Mouse (Mus musculus) spleen, embryonic (tissue): ENCODE measurements around the gene Tnfrsf8.

Experiments
- CTCF ChIA-PET: fragments of 350-600 bp; sonication (Branson Sonifier 250); formaldehyde crosslinking; loops from one replicate; lab custom pipeline; 2022; lab: Charles Lee

Gene Tnfrsf8

DNA sequence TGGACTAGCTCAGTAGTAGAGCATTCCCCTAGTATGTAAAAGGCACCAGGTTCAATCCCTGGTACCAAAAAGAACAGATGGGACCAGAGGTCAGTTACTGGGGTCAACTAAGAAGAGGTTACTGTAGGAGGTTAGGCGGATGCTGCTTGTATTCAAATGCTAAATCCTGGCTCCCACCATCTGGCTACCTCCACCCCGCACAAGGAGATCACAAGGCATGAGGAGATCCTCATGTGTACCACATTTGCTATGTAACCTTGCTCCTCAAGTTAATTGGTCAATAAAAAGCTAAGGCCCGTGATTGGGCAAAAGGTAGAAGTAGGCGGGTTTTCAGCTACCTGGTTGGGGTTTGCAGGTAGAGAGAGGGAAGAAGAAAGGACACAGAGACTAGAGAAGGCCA lies 43.3 kb downstream of the Tnfrsf8 start:
- CTCF ChIA-PET = interaction anchor here (1.0 kb wide), 1 partner anchor 20 kb away, joined by 3 read pairs; no protein-coding TSS in a partner anchor

DNA sequence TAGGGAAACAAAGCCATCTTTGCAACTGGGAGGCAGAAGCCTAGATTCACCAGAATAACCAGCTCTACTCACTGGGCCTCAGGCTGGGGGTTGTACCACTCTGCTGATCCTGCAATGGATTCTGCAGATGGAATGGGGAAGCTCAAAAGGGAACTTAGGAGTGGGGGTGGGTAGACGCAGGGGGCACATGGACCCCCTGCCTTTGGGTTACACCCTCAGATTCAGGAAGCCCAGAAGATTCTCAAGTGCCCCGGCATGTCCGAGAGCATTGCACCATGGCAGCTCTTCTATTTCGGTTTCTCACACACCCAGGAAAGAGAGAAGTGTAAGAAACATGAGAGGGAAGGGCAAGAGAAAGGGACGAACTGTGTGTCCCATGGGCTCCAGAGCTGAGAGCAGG lies 44.8 kb downstream of the Tnfrsf8 start:
- CTCF ChIA-PET = no interaction called here

DNA sequence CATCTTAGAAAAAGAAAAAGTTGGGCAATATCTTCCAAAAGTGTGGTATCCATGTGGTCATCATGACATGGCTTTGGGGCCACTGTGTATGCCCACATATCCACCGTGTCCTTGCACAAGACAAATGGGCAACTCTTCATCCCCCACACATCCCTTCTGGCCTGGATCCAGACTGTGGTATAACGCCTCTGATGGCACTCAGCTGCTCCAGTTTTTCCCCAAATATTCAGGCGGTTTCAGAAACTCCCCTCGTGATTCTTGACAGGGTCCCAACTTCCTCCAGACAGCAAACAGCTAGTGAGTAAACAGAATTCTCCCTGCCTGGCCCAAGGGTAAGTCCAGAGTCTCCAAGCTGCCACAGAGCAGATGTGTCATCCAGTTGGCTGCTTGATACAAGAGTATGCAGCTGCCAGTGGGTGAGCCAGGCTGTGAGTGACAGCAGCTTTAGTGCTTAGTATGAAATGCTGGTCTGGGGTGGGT lies 47.3 kb downstream of the Tnfrsf8 start:
- CTCF ChIA-PET = interaction anchor here (0.9 kb wide), 1 partner anchor 157 kb away, joined by 3 read pairs; no protein-coding TSS in a partner anchor

DNA sequence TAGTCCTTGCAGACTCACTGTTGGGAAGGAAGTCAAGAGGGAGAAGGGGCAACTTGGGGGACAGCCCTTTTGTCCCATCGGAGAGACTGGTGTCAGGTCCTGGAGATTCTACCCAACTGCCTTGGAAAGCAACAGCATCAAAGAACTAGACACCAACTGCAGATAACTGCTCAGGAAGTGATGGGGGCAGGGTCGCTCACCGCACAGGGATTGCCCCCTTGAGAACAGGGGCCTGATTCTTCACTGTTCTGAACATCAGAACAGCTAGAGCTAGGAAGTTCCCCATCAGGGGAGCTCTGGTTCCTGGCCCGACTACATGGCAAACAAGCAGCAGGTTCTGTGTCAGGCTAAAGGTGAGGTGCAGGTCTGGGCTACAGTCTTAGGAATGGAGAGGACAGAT lies 48.5 kb downstream of the Tnfrsf8 start:
- CTCF ChIA-PET = interaction anchor here (0.7 kb wide), 1 partner anchor 9 kb away, joined by 5 read pairs; no protein-coding TSS in a partner anchor

DNA sequence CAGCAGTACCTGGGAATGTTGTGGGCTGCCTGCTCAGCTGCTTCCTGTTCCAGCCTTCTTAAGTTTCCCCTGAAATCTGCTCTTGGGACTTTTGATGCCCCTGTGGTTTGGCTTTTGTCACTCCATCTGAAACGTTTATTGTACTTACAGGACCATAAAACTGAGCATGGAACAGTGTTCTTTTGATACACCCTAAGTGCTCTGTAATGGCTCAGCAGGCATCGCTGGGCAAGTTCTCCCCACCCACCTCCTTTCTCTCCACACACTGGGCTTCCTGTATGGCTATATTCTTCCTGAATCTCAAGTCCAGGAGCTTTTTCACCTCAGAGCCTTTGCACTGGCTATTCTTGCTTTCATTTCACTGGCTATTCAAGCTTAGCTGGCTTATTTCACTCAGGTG lies 50.2 kb downstream of the Tnfrsf8 start:
- CTCF ChIA-PET = interaction anchor here (0.6 kb wide), 1 partner anchor 11 kb away, joined by 8 read pairs; no protein-coding TSS in a partner anchor

DNA sequence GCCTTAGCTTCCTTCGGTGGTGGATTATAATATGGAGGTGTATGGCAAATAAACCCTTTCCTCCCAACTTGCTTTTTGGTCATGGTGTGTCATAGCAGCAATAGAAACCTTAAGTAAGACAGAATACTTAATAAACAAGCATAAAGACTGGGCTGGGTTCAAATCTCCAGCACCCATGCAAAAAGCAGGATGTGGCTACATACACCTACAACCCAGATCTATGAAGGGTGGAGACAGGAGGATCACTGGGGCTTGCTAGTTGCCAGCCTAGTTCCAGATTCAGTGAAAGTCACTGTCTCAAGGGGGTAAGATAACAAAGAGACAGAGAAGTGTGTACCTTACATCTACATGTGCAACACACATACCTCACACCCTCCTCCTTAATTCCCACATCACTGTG lies 51.4 kb downstream of the Tnfrsf8 start:
- CTCF ChIA-PET = no interaction called here

DNA sequence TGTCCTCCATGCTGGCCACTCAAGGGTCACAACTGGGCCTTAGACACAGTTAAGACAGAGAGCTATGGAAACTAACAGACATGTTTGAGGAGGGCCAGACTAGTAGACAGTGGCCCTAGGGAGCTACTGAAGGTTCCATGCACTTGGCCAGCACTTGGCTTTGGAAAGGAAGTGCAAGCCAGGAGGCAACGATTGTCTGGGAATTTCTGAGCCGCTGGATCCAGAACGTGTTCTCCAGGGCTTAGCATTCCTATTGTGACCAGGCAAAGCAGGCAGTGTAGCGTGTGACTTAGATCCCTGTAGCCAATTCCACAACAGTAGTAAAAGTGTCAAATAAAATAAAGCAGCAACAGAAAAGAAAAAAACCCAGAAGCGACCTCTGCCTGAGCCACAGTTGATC lies 54.2 kb downstream of the Tnfrsf8 start:
- CTCF ChIA-PET = no interaction called here

DNA sequence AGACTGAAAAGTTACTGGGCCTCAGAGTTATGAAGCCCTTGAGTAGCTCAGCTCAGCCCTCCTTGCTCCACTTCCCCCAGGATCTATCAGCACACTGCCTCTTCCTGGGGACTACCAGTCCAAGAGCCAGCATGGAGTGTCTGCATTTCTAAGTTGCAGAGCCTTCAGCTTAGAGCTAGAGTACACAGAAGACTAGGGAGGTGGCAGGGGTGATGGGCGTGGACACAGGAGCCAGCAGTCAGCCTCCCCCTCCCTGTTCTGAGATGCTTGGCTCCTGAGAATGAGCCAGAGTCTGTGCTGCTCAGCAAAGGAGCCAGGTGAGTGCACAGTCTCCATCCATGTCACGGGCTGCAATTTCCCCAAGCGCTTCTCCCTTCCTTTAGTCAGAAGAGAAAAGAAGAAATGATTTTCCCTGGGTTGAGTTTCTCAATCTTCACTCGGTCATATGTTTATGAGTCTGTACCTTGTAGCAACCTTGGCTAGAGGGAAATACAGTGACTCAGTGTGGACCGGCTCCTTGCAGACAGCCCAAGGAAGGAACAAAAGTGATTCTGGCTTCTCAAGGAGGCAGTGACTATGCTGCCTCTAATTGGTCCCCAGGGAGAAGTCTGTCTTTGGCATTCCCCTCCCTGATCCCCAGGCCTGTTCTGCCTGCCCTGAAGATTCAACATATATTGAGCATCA lies 57.1 kb downstream of the Tnfrsf8 start:
- CTCF ChIA-PET = no interaction called here

DNA sequence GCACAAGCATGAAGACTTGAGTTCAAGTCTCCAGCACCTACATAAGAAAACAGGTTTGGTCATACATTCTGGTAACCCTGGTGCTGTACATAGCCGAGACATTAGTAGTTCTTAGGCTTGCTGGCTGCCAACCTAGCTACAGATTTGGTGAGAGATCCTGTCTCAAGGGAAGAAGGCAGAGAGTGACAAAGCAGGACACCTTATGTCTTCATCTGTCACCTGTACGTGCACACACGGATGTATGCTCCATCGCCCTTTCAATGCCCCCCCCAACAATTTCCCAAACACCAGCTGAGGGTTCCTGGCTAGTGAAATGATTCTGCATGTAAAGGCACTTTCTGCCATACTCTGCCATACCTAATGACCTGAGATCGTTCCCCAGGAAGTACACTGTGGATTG lies 58.8 kb downstream of the Tnfrsf8 start:
- CTCF ChIA-PET = no interaction called here

DNA sequence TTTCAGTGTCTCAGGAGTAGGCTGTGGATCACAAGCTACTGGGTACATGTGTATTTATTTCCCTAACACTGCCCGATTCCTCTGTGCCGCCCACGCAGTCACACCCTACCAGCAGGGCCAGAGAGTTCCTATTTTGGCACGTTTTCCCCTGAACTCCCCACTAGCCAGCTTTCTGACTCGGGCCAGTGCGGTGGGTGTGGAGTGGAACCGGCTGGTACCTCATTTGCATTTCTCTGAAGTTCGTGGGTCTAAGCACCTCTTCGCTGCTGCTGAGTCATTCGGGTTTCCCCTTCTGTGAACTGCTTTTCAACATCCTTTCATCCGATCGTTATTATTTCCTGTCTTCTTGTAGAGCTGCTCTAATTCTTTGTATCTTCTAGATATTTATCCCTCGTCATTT lies 60.5 kb downstream of the Tnfrsf8 start:
- CTCF ChIA-PET = interaction anchor here (0.6 to 0.9 kb wide), 2 partner anchors 9 to 14 kb away, joined by 3 read pairs; no protein-coding TSS in a partner anchor

DNA sequence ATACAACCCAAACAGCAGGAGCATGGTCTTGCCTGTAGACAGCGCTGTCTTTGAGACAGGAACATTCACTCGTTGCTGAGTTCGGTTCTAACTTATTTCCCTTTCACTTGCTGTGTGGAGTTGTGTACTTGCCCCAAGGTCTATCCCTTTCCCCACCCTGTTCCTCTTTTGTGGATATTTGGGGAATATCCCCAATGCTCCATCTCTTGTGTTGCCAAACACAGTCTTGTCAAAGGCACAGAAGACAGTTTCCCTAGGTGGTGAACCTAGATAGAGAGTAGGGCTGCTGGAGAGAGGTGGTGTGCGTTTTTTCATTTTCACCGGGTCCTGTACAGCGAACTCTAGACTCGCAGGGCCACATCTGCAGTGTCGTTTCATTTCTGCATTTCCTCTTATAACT lies 62.4 kb downstream of the Tnfrsf8 start:
- CTCF ChIA-PET = no interaction called here

DNA sequence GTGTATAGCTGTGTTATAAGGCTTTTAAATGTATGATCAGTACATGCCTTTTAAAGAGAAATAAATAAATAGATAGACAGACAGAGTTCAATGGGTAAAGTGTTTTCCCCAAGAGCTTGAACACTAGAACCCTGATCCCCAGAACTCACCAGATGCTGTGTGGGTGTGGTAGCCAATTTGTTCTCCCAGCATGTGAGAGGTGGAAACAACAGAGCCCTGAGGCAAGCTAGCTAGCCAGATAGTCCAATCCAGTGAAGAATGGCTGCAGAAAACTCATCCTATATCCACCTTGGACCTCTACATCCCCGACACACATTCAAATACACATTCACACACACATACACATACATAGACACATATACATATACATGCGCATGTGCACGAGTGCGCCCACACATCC lies 63.4 kb downstream of the Tnfrsf8 start:
- CTCF ChIA-PET = interaction anchor here (0.7 to 1.0 kb wide), 2 partner anchors 20 to 132 kb away, joined by 3 to 5 read pairs; no protein-coding TSS in a partner anchor

DNA sequence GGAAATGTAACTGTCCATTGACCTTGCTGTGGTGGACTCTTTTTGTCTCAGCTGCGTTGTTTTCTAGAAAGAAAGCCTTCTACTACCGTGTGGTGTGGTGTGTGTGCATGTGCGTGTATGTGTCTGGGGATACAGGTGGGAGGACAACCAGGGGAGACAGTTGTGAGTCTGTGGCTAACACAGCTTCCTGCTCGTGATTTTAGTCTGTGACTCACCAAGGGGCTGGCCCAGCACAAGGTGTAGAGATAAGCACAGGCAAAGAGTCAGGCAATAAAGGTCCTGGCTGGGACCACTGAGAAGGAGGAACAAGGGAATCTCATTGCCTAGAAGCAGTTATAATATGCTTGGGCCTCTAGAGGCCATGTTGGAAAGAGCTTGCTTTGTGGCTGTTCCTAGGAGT lies 65.0 kb downstream of the Tnfrsf8 start:
- CTCF ChIA-PET = interaction anchor here (0.6 to 0.8 kb wide), 2 partner anchors 45 to 55 kb away, joined by 3 read pairs; partner anchors contain the start of gene Vps13d

DNA sequence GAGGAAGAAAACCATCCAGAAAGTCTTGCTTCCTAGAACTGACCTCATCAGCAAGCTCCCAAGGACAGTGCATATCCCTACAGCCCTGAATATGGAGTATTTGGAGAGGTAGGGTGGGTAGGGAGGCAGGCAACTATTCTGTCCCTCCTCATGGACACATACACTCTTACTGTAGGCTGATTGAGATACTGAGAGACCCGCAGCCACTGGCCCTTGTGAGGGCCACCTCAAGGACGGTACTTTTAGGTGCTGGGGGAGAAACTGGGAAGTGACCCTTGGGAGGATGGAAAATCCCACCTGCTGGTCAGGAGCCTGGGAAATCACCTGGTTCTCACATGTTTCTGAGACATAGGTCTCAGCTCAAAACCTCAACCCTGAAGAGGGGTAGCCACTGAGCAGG lies 67.4 kb downstream of the Tnfrsf8 start:
- CTCF ChIA-PET = interaction anchor here (0.8 to 1.0 kb wide), 2 partner anchors 28 to 33 kb away, joined by 3 to 4 read pairs; no protein-coding TSS in a partner anchor

DNA sequence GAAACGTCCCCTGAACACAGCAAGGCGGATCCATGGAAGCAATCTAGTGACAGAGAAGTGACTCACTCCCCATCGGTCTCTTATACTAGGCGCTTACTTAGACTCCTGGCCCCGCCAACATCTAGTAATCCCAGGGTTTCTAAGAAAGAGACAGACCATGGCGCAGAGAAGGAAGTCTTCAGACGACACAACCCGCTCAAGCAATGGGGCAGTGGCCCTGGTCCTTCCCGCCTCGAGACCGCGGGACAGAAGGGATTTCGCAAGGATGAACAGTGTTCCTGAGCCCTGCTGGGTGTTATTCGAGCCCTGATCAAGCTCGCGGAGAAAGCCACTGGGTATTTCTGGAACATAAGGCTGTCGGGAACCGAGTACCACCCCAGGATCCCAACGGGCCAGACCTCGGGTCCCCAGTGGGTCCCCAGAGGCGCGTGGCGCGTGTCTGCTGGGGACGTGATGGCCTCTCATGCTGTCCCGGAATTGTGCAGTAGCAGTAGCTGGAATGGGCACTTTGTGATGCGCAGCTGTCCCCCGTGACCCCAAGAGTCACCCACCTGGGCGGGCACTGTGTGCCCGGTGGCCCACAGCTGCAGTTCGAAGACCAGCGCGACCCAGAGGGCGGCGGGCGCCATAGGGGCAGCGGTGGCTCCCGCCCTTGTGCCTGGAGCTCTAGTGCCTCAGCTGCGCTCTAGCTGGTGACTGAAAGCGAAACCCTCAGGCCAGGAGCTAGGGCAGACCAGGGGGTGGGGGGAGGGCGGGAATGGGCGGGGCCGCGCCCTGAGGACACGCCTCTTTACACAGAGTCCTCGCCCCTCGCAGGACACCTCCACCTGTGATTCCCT lies 68.6 kb downstream of the Tnfrsf8 start, which contains the start of gene Tnfrsf1b:
Gene Tnfrsf1b, minus strand, starts transcription at position 698 of the 839 bp plus-strand sequence.
- CTCF ChIA-PET = interaction anchor here (0.6 to 0.8 kb wide), 2 partner anchors 32 to 57 kb away, joined by 3 to 7 read pairs; no protein-coding TSS in a partner anchor

DNA sequence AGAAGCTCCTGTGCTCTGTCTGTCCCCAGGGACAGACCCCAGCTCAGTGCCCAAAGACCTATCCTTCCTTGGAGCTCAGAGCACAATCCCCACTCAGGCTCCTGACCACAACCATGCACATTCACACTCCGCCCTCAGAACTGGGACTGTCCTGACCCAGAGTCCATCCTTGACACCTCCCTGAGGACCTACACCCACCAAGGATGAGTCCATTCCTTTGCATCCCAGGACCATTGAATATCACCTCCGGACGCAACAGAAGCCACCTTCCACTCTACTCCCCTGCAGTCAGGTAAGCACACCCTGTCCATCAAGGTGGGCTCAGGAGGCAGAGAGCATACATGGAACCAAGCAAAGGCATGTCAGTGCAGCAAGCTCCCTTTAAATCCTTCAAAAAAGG lies 69.4 kb downstream of the Tnfrsf8 start:
- CTCF ChIA-PET = interaction anchor here (0.6 to 0.7 kb wide), 2 partner anchors 8 to 11 kb away, joined by 3 read pairs; no protein-coding TSS in a partner anchor

DNA sequence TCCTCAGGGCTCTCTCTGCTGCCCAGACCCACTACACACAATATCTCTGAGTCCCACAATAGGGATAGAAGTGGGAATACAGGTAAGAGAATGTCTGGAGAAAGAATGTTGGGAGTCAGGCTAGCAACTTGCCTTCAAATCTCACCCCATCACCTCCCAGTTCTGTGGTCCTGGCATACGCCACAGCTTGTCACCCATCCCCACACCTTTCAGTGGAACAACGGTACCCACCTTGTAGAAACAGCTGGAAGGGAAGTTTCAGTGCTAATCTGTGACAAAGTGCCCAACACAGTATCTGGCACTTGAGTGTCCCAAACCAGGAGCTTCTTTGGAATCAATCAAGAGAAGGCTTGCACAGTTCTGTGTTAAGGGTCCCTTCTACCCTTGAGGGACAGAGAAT lies 70.3 kb downstream of the Tnfrsf8 start:
- CTCF ChIA-PET = no interaction called here

DNA sequence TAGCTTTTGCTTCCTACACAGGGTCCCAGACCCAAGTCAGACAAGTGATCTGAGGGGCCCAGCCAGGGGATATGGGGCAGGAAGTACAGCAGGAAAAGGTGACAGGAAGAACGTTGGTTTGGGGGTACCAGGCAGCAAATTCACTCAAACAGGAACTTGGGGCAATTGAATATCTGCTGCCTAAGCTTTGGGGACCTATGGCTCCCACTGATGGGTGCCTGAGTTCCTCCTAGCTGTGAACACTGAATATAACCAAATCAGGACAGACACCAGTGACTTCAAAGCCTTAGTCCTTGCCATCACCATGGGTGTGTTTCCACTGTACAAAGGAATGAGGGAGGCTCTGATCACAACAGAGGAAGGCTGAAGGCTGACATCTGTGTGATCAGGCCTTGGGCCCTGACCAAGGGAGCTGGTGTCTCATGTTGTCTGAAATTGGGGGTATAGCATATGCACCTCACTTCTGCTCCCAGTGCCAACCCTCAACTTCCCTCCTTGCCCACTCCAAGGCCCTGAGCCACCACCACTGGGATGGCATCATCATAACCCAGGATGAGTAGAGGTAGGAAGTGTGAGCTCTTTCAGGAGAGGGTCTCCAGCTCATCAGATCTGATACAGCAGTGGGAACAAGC lies 72.1 kb downstream of the Tnfrsf8 start:
- CTCF ChIA-PET = no interaction called here

DNA sequence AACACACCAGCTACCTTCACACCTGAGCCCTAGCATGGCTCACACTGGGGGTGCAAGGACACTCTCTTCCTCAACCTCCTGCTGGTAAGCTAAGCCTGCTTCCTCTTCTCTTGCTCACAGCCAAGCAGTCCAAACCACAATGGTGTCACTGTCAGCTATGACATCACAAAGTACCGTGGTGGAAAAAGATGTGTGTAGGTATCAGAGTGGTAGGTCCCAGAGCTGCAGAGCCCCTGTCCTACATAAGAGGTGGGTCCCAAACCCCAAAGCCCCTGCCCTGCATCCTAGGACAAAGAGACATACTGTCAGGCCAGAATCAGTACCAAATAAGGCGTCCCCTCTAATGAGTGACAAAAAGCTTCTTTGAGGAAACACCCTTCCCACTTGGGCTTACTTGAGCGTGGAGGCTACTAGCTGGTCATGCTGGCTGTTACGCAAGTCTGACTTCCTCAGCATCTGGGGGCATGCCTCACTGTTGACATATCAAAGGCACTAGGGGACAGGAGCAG lies 74.2 kb downstream of the Tnfrsf8 start:
- CTCF ChIA-PET = interaction anchor here (0.7 to 0.8 kb wide), 3 partner anchors 14 to 25 kb away, joined by 3 to 4 read pairs (median 3); no protein-coding TSS in a partner anchor

DNA sequence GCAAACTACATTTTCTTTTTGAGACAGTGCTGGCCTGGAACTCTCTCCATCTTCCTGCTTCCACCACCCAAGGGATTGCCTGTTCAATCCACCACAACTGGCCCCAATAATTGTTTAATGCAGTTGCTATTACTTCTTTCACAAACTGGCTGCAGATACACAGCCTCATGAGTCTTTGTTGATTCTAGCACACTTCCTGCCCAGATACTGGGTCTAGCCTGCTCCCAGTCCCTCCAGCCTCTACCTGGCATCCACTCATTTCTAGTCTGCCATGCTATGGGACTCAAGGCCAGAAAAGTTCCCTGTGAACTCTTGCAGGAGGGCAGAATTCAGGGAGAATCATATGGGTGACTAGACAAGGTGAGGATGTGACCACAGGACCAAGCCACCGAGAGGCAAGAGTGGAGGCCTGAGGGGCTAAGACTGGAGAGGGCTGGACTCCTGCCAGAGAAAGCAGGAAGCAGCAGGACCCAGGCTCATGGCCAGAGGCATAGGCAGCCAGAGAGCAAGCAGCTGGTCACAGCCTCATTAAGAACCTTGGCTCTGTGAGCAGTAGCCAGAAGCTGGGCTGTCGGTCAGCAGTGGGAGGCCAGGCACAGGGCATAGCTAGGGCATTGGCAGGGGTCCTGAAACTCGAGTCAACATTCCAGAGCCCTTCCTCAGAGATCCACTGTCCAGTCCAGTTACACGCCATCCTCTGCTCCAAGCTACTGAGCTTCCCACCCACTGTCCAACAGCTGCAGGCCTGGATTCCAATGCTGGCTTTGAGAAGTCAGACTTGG lies 75.7 kb downstream of the Tnfrsf8 start:
- CTCF ChIA-PET = no interaction called here
